Mouse (Mus musculus) forebrain, embryonic 13.5 days (tissue): ENCODE results near the gene 1700003F12Rik. TPM values are rescaled to one million over a fixed set of nuclear protein-coding genes. Genes with fewer than 3 reads are reported as not detected.
A peak's percentile ranks its signal among the peaks of the same experiment; 100 is the strongest.

Source experiments
- ATAC-seq: fragments of 200-750 bp; cut with Nextera tagmentation; 2 replicates; pipeline ENCODE4 v1.8.0; 2017
- H3K27ac ChIP-seq: fragments of 300-500 bp; sonication (generic); 2 replicates; pipeline ENCODE4 v1.5.1; 2015; ENCODE audit warnings: inconsistent platforms, mild to moderate bottlenecking, moderate library complexity
- H3K27me3 ChIP-seq: fragments of 300-500 bp; sonication (generic); 2 replicates; pipeline ENCODE4 v1.6.1; 2015; ENCODE audit warnings: mild to moderate bottlenecking, inconsistent platforms
- H3K36me3 ChIP-seq: fragments of 300-500 bp; sonication (generic); 2 replicates; pipeline ENCODE4 v1.6.1; 2015; ENCODE audit warnings: mild to moderate bottlenecking, inconsistent platforms; ENCODE audit not compliant: poor library complexity, severe bottlenecking
- H3K4me1 ChIP-seq: fragments of 300-500 bp; sonication (generic); 2 replicates; pipeline ENCODE4 v1.6.1; 2015; ENCODE audit warnings: inconsistent platforms
- H3K4me2 ChIP-seq: fragments of 300-500 bp; sonication (generic); 2 replicates; pipeline ENCODE4 v1.6.1; 2015; ENCODE audit warnings: inconsistent platforms, mild to moderate bottlenecking, moderate library complexity
- H3K4me3 ChIP-seq: fragments of 300-500 bp; sonication (generic); 2 replicates; pipeline ENCODE4 v1.5.1; 2015; ENCODE audit warnings: mild to moderate bottlenecking, inconsistent platforms
- H3K9ac ChIP-seq: fragments of 300-500 bp; sonication (generic); 2 replicates; pipeline ENCODE4 v1.6.1; 2015; ENCODE audit warnings: mild to moderate bottlenecking, inconsistent platforms
- H3K9me3 ChIP-seq: fragments of 300-500 bp; sonication (generic); replicated peaks from 2 replicates; pipeline ENCODE4 v1.6.1; 2016; ENCODE audit warnings: inconsistent platforms
- WGBS: fragments of 180-500 bp; shearing (Covaris S2); methylation state at CpG from one replicate; pipeline ENCODE4 v1.1.7; 2015; 5-methylcytosine and 5-hydroxymethylcytosine counted together
- polyA plus RNA-seq: library from polyadenylated mRNA; unstranded; fragments of >200 nt; fragmentation: Nextera tagmentation; extraction: Ambion mirVana; gene quantifications from 2 replicates; pipeline ENCODE4 v1.2.1, GENCODE M21; 2015

The 1700003F12Rik gene
- 1.4 TPM in 2 replicates for polyA plus RNA-seq

DNA sequence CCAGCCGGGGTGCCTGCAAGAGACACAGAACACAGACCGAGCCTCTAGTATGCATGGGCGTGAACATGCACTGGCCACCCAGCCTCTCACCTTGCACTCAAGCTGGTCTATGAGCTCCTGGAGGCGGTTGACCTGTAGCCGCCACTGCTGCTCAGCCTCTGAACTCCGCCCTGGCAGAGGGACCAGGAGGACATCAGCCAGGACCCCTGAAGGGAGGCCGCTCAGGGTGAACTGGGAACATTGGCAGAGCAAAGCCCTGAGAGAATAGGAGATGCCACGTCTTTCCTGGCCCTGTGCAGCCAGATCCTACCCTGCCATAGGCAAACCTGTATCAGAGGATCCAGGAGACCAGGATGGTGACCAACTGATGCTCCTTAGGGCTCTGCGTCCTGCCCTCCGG lies at the start of gene 1700003F12Rik:
Gene 1700003F12Rik (plus strand): TSS at position 375 of the 400 bp plus-strand sequence.
- no peak for ATAC-seq
- Histone ChIP-seq H3K9ac (no peak within 1 kb of the TSS), H3K4me3 (no peak within 1 kb of the TSS), H3K36me3 (no peaks in the 10 kb centered on the region; the same call in 1 of the 2 replicates), H3K9me3 (no peaks in the 10 kb centered on the region), H3K4me2 (no peak within 1 kb of the TSS), H3K27ac (no peak within 1 kb of the TSS), H3K27me3 (peaks cover 20% of the 10 kb centered on the region), H3K4me1 (peaks cover 34% of the 10 kb centered on the region)
- WGBS: 91% methylated on average over 10 of the region's 10 CpGs

DNA sequence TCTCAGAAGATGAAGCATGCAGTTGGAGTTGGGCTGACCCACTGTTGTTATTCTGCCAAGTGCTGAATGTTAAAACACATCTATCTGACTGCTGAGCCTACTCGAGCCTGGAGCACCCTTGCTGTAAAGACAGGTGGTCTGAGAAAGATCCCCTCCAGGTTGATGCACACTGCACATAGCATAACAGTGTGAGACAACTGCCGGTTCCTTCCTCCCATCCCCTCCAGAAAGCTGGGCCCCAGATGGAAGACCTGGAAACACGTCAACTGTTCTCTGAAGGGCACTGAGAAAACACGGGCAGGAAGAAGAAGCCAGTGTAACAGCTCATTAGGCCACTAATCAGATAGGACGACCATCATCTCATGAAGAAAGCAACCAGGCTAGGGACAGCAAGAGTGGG lies 48.3 kb upstream of the 1700003F12Rik start:
- Histone ChIP-seq H3K27ac (peak overlapping the region; percentile 2), H3K9ac (no peak overlapping the region), H3K9me3 (no peaks in the 10 kb centered on the region), H3K4me1 (0 out of 2 replicates have a peak, but pooled peaks cover 8% of the 10 kb centered on the region), H3K4me3 (no peak overlapping the region), H3K4me2 (no peak overlapping the region), H3K36me3 (peaks cover 19% of the 10 kb centered on the region), H3K27me3 (no peaks in the 10 kb centered on the region)
- 62% methylated on average over 5 of the region's 5 CpGs for WGBS
- no peak for ATAC-seq

DNA sequence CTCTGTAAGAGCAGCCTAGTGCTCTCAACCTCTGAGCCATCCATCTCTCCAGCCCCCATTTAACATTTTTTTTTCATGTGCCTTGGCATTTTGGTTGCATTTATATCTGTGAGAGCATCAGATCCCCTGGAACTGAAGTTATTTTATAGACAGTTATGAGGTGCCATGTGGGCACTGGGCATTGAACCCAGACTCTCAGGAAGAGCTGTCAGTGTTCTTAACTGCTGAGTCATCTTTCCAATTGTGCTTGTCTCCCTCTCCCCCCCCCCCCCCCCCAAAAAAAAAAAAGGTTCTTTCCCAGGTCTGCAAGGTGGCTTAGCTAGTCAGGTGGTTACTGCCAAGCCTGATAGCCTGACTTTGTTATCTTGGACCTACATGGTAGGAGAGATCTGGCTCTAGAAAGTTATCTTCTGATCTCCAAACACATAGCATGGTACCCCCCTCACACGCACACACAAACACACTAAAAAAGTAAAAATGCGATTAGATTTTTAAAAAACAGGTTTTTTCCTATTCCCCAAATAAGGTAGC lies 47.1 kb upstream of the 1700003F12Rik start:
- Histone ChIP-seq H3K4me2 (no peak overlapping the region), H3K9me3 (no peaks in the 10 kb centered on the region), H3K9ac (no peak overlapping the region), H3K36me3 (peaks cover 20% of the 10 kb centered on the region), H3K27ac (no peak overlapping the region), H3K27me3 (no peaks in the 10 kb centered on the region), H3K4me1 (0 out of 2 replicates have a peak, but pooled peaks cover 8% of the 10 kb centered on the region), H3K4me3 (no peak overlapping the region)
- WGBS: 94% methylated on average over 2 of the region's 2 CpGs
- no peak for ATAC-seq

DNA sequence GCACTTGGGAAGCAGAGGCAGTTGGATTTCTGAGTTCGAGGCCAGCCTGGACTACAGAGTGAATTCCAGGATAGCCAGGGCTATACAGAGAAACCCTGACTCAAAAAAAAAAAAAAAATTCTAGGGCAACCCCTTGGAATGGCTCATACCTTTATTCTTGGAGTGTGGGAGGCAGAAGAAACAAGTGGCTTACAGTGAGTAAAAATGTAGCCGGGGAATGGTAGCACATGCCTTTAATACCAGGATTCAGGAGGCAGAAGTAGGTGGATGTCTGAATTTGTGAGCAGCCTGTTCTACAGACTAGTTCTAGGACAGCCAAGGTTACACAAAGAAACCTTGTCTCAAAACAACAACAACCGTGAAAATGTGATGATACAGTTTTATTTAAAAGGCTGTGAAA lies 46.1 kb upstream of the 1700003F12Rik start:
- H3K4me1 ChIP-seq: 0 out of 2 replicates have a peak, but pooled peaks cover 8% of the 10 kb centered on the region
- H3K4me2 ChIP-seq: no peak overlapping the region
- H3K9me3 ChIP-seq: no peaks in the 10 kb centered on the region
- no peak for ATAC-seq
- no peaks in the 10 kb centered on the region for H3K27me3 ChIP-seq
- no peak overlapping the region for H3K9ac ChIP-seq
- WGBS: 93% methylated on average over 3 of the region's 3 CpGs
- H3K4me3 ChIP-seq: no peak overlapping the region
- H3K36me3 ChIP-seq: peaks cover 27% of the 10 kb centered on the region
- H3K27ac ChIP-seq: no peak overlapping the region

DNA sequence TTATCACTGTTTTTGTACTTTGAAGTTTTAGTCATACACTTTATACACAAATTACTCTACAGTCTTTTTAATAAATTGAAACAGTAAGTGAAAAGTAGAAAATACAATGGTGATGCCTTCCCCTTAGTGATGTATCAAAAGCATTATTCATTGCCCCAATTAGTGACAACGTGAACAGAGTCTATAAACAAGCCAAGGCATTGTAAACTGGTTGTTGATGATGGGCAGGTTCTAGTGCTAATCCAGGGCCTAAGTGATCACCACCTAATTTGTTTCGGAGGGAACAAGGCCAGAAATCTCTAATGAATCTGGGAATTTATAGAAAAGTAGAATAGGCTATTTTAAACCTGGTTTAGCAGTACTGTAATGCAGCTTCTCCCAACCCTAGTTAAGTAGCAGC lies 39.8 kb upstream of the 1700003F12Rik start:
- no peak overlapping the region for H3K9ac ChIP-seq
- no peak; the same call in 1 of the 2 replicates for ATAC-seq
- peaks cover 22% of the 10 kb centered on the region for H3K4me1 ChIP-seq
- H3K27me3 ChIP-seq: no peaks in the 10 kb centered on the region
- WGBS: 34% methylated on average over 2 of the region's 2 CpGs
- H3K4me3 ChIP-seq: no peak overlapping the region
- peak overlapping the region; percentile 75 for H3K27ac ChIP-seq
- peaks cover 45% of the 10 kb centered on the region for H3K36me3 ChIP-seq
- H3K9me3 ChIP-seq: no peaks in the 10 kb centered on the region
- no peak overlapping the region for H3K4me2 ChIP-seq

DNA sequence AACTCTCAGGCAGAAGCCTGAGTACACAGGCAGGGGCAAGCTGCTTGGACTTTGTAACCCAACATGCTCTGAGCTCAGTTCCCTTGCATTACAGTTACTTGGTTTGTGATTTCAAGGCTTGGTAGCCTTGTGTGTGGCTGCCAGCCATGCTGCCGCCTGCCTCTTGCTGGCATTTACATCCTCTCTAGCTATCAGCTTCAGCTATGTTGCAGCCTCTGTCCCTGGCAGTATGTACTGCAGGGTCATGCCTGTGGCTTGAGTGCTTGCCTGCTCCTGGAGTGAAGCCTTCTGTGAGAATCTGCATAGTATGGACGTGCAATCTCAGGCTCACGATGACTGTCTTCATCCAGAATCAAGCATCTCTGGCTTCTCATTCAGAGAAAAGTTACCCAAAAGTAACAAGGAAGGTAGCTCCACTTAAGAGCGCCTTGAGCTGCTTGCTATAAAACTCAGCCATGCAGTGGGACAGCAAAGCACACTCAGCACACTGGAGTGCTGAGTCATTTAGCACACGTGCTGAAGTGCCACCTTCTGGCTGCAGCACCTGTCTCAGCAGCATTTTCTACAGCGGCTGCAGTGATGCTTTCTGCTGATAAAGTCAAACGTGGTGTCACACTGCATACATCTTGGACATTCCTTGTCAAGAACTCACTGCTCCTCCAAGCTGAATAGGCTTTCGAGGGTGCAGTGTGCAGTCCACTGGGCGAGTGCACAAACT lies 39.2 kb upstream of the 1700003F12Rik start:
- WGBS: 75% methylated on average over 9 of the region's 9 CpGs
- H3K4me3 ChIP-seq: no peak overlapping the region
- peak overlapping the region; percentile 75 for H3K27ac ChIP-seq
- no peaks in the 10 kb centered on the region for H3K9me3 ChIP-seq
- H3K36me3 ChIP-seq: peaks cover 51% of the 10 kb centered on the region
- no peaks in the 10 kb centered on the region for H3K27me3 ChIP-seq
- no peak overlapping the region for H3K4me2 ChIP-seq
- ATAC-seq: 0 out of 2 replicates have a peak, but pooled peaks have one; percentile 30
- no peak overlapping the region for H3K9ac ChIP-seq
- peaks cover 22% of the 10 kb centered on the region for H3K4me1 ChIP-seq

DNA sequence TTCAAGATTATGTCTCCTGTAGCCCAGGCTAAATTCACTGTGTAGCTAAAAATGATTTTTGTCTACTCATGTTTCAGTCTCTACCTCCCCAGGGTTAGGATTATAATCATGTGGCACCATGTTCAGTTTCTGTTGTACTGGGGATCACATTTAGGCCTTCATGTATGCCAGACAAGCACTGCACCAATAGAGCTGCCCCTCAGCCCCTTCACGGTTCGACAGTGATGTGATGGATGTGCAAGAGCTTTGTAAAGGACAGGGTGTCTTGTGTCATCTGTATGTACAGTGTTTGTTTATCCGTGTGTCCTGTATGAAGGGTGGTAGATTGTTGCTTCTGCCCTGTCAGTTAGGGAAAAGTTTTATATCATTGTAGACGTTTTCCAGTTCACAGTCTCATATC lies 38.4 kb upstream of the 1700003F12Rik start:
- Histone ChIP-seq H3K9ac (no peak overlapping the region), H3K9me3 (no peaks in the 10 kb centered on the region), H3K27me3 (no peaks in the 10 kb centered on the region), H3K4me3 (no peak overlapping the region), H3K36me3 (peaks cover 57% of the 10 kb centered on the region), H3K4me1 (peaks cover 22% of the 10 kb centered on the region), H3K4me2 (no peak overlapping the region), H3K27ac (no peak overlapping the region)
- ATAC-seq: no peak
- WGBS: 83% methylated on average over 4 of the region's 4 CpGs

DNA sequence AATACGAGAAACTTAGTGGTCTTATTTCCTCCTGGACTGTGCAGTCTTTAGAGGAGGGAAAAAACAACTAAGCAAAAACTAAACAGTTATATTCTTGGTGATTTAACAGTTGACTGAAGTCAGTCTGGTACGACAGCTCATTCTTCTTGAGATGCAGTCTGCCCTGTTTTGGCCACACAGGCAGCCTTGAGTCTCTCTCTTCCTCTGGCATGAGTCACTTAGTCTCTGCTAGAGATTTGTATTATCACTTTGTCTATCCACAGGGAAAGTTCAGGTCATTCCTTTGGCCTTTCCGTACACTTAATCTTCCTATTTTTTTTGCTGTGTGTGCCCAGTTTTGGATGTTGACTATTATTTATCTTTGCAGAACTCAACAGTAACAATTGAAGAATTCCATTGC lies 36.7 kb upstream of the 1700003F12Rik start:
- Histone ChIP-seq H3K9ac (no peak overlapping the region), H3K4me2 (no peak overlapping the region), H3K36me3 (peaks cover 52% of the 10 kb centered on the region), H3K9me3 (no peaks in the 10 kb centered on the region), H3K4me3 (no peak overlapping the region), H3K27ac (no peak overlapping the region), H3K27me3 (no peaks in the 10 kb centered on the region), H3K4me1 (peaks cover 22% of the 10 kb centered on the region)
- 95% methylated on average over 3 of the region's 3 CpGs for WGBS
- ATAC-seq: no peak

DNA sequence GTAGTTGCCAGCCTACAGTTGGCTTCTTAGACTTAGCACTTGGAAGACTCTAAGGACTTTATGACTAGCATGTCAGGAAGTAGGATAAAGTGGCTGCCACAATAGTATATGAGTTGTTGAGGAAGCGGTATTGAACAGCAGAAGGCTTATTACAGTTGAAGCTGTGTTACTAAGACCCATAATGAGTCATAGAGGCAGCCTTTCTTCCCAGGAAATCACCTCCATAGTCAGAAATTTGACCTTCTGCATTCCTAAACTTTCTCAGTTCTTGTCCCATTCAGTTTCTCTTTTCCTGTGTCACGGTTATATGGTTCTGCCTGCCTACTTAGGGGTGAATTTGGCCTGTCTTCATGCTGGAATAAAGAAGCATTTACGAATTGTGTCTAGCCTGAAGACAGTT lies 29.9 kb upstream of the 1700003F12Rik start:
- peaks cover 57% of the 10 kb centered on the region for H3K36me3 ChIP-seq
- no peaks in the 10 kb centered on the region for H3K27me3 ChIP-seq
- ATAC-seq: no peak
- 90% methylated on average over 3 of the region's 3 CpGs for WGBS
- no peaks in the 10 kb centered on the region for H3K9me3 ChIP-seq
- H3K4me1 ChIP-seq: no peaks in the 10 kb centered on the region
- H3K9ac ChIP-seq: no peak overlapping the region
- no peak overlapping the region for H3K4me2 ChIP-seq
- H3K27ac ChIP-seq: no peak overlapping the region
- H3K4me3 ChIP-seq: no peak overlapping the region

DNA sequence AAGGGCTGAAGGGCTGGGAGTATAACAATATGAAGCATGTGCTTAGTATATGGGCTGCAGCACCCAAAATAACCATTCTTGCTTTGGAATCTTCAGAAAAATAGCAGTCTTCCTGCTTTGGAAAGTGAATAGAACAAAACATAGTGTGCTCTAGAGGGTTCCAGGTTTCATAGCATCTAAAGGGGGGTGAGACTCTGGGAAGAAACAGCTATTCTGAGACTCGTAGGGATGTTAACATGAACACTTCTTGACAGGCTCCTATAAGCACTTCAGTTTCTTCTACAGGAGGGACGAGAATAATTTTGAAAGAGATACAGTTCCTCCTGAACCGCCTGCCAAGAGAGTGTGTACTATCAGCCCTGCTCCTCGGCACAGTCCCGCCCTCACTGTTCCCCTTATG lies 29.5 kb upstream of the 1700003F12Rik start:
- H3K4me1 ChIP-seq: no peaks in the 10 kb centered on the region
- no peak overlapping the region for H3K4me2 ChIP-seq
- no peak overlapping the region for H3K27ac ChIP-seq
- WGBS: 97% methylated on average over 5 of the region's 5 CpGs
- ATAC-seq: no peak
- H3K27me3 ChIP-seq: no peaks in the 10 kb centered on the region
- no peak overlapping the region for H3K9ac ChIP-seq
- H3K36me3 ChIP-seq: peaks cover 56% of the 10 kb centered on the region
- H3K9me3 ChIP-seq: no peaks in the 10 kb centered on the region
- H3K4me3 ChIP-seq: no peak overlapping the region

DNA sequence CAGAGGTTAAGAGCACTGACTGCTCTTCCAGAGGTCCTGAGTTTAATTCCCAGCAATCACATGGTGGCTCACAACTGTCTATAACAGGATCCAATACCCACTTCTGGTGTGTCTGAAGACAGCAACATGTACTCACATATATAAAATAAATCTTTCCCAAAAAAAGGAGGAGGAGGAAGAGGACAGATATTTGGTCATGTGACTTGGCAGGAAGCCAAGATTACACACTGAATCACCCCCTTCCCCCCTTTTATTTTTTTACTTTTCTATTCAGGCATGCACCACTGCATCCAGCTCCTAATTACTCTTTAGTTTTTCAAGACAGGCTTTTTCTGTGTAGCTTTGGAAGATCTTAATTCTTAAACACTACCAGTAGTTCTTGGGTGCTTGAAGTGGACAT lies 25.4 kb upstream of the 1700003F12Rik start:
- H3K36me3 ChIP-seq: peaks cover 72% of the 10 kb centered on the region
- no peak overlapping the region for H3K9ac ChIP-seq
- H3K4me3 ChIP-seq: no peak overlapping the region
- H3K27me3 ChIP-seq: no peaks in the 10 kb centered on the region
- no peak overlapping the region for H3K27ac ChIP-seq
- H3K9me3 ChIP-seq: no peaks in the 10 kb centered on the region
- no peak for ATAC-seq
- peaks cover 2% of the 10 kb centered on the region for H3K4me1 ChIP-seq
- H3K4me2 ChIP-seq: no peak overlapping the region

DNA sequence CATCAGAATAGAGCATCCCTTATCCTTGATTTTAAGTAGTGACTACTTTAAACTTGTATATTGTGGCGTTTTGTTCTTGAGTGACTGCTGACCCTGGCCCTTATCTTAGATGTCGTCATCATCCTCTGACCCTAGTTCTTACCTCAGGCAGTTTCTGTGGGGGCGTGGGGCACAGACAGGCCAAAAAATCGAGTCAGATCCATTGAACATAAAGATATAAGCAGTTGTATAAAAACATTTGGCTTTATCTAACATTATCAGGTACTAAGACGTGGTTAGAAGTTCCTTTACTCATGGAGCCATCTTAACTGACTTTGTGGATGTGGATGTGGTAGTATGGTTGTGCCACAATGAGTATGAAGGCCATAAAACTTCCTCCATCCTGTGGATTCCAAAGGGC lies 24.6 kb upstream of the 1700003F12Rik start:
- ATAC-seq: no peak
- Histone ChIP-seq H3K4me2 (no peak overlapping the region), H3K9ac (no peak overlapping the region), H3K36me3 (peaks cover 74% of the 10 kb centered on the region), H3K9me3 (no peaks in the 10 kb centered on the region), H3K4me1 (peaks cover 6% of the 10 kb centered on the region), H3K27me3 (no peaks in the 10 kb centered on the region), H3K27ac (no peak overlapping the region), H3K4me3 (no peak overlapping the region)
- 94% methylated on average over 5 of the region's 5 CpGs for WGBS
